Mouse (Mus musculus) C2C12 (cell line): Measurements from ENCODE around the gene Cdh1.

Source experiments
- CTCF ChIP-seq: IDR thresholded peaks from one replicate; pipeline ENCODE4 v1.5.1; 2011; ENCODE audit not compliant: control insufficient read depth, insufficient read depth, insufficient read length
- MAX ChIP-seq: IDR thresholded peaks from one replicate; pipeline ENCODE4 v1.6.1; 2011; ENCODE audit warnings: mild to moderate bottlenecking, control low read depth
- MYOD1 ChIP-seq: IDR thresholded peaks from one replicate; pipeline ENCODE4 v1.6.1; 2011; ENCODE audit warnings: low read depth; ENCODE audit not compliant: control insufficient read depth, insufficient read length
- USF1 ChIP-seq: IDR thresholded peaks from one replicate; pipeline ENCODE4 v1.6.1; 2011; ENCODE audit warnings: low read depth, mild to moderate bottlenecking, control low read depth, moderate library complexity

DNA sequence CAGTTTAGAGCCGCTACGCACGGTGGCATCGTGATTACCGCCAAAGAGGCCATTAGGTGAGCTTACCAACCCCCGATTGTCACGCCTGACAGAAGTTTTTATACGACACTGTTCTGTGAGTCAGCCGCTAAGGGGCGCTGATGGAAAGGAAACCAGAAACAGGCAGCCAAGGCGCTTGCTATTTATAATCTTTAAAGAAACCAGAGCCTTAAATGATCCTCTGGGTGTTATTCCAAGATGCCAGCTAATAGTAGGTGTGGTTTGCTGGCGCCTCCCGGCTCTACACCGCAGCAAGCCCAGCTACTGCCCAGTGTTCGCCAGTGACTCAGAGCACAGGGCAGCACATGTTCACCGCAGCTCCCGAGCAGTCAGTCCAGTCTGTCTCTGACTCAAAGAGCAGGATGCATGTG is 114.9 kb downstream of the Cdh1 start:
- TF ChIP-seq CTCF (no peak), MAX (peak; percentile 95), MYOD1 (no peak), USF1 (peak; percentile 47)
